13 mouse cellular contexts compared by ENCODE assay signal in the genomic region with DNA sequence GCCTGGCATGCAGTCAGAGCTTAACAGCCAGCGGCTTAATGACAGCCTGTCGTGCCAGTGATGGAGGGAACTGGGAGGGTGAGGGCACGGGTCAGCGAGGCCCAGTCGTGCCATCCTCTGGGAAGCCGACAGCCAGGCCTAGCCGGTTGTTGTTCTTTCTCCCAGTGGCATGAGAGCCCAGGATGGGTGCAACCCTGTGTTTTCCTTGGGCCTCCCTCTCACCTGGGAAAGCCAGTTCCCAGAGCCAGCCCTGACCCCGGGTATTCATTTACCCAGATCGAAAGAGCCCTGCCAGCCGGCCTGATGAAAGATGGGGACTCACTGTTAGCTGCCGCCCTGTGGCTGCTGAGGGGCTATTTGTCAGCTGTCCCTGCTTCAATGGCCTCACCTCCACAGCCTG. TPM values are rescaled to one million over a fixed set of nuclear protein-coding genes. Genes with fewer than 3 reads are reported as not detected.
DNase-seq lines count a peak whose midpoint lies in the region; ATAC-seq lines count a peak whose summit lies in the region.
"Had no signal": no experiment of that assay in that cellular context is flagged by ENCODE, and none has a peak within 500 bp of the region (broad histone marks: within the 10 kb centered on the region; RNA-seq: fewer than 3 reads in every experiment).

No protein-coding gene starts in this region.

- H3K4me3 ChIP-seq in midbrain, embryonic 16.5 days (ENCODE audit: low read depth, low read length): no peak overlapping the region
- no peak overlapping the region for H3K4me3 ChIP-seq in midbrain, embryonic 15.5 days
- H3K4me3 ChIP-seq in hindbrain, embryonic 15.5 days: no peak overlapping the region
- H3K4me3 ChIP-seq in stomach, embryonic 16.5 days (replicated peaks; ENCODE audit: low read length): no peak overlapping the region

- peak overlapping the region; percentile 16; the same call in 1 of the 2 replicates for H3K9ac ChIP-seq in midbrain, embryonic 16.5 days (ENCODE audit: low read depth, low read length)
- no peak overlapping the region for H3K9ac ChIP-seq in midbrain, embryonic 15.5 days
- no peak overlapping the region for H3K9ac ChIP-seq in hindbrain, embryonic 15.5 days
- H3K9ac ChIP-seq in stomach, embryonic 16.5 days (ENCODE audit: low read length): no peak overlapping the region

- no peaks in the 10 kb centered on the region for H3K27me3 ChIP-seq in midbrain, embryonic 16.5 days (ENCODE audit: control insufficient read depth, insufficient read depth, low read depth, low read length)
- H3K27me3 ChIP-seq in midbrain, embryonic 15.5 days (replicated peaks): no peaks in the 10 kb centered on the region
- H3K27me3 ChIP-seq in hindbrain, embryonic 15.5 days: no peaks in the 10 kb centered on the region
- no peaks in the 10 kb centered on the region for H3K27me3 ChIP-seq in stomach, embryonic 16.5 days (ENCODE audit: control insufficient read depth, insufficient read depth, low read length)

- H3K9me3 ChIP-seq in midbrain, embryonic 16.5 days (replicated peaks; ENCODE audit: control insufficient read depth, low read length, poor library complexity, severe bottlenecking): no peaks in the 10 kb centered on the region
- no peaks in the 10 kb centered on the region for H3K9me3 ChIP-seq in midbrain, embryonic 15.5 days
- H3K9me3 ChIP-seq in hindbrain, embryonic 15.5 days: no peaks in the 10 kb centered on the region
- H3K9me3 ChIP-seq in stomach, embryonic 16.5 days (replicated peaks; ENCODE audit: control insufficient read depth, low read length): no peaks in the 10 kb centered on the region

- WGBS in midbrain, embryonic 16.5 days: 60% methylated on average over 11 of the region's 11 CpGs
- WGBS in midbrain, embryonic 15.5 days: 71% methylated on average over 11 of the region's 11 CpGs
- 40% methylated on average over 11 of the region's 11 CpGs for WGBS in hindbrain, embryonic 15.5 days
- WGBS in stomach, embryonic 16.5 days: 41% methylated on average over 11 of the region's 11 CpGs

- H3K4me1 ChIP-seq in midbrain, embryonic 16.5 days (ENCODE audit: control insufficient read depth, insufficient read depth, low read length): no peaks in the 10 kb centered on the region
- 0 out of 2 replicates have a peak, but pooled peaks cover 2% of the 10 kb centered on the region for H3K4me1 ChIP-seq in midbrain, embryonic 15.5 days
- peaks cover 6% of the 10 kb centered on the region; the same call in 1 of the 2 replicates for H3K4me1 ChIP-seq in hindbrain, embryonic 15.5 days (replicated peaks)
- no peaks in the 10 kb centered on the region for H3K4me1 ChIP-seq in stomach, embryonic 16.5 days (ENCODE audit: control insufficient read depth, insufficient read depth, low read length)

- no peaks in the 10 kb centered on the region for H3K36me3 ChIP-seq in midbrain, embryonic 16.5 days (ENCODE audit: control insufficient read depth, insufficient read depth, low read length)
- H3K36me3 ChIP-seq in midbrain, embryonic 15.5 days (replicated peaks): no peaks in the 10 kb centered on the region
- H3K36me3 ChIP-seq in hindbrain, embryonic 15.5 days: no peaks in the 10 kb centered on the region
- H3K36me3 ChIP-seq in stomach, embryonic 16.5 days (ENCODE audit: control insufficient read depth, insufficient read depth, low read length): no peaks in the 10 kb centered on the region

- peak; percentile 66 for DNase-seq in kidney, postnatal 10 days
- DNase-seq in right cerebral cortex, postnatal 25 days: no peak
- no peak for DNase-seq in cerebellum, adult 9-10 months
- DNase-seq in thymus, adult 18-20 months: no peak
- DNase-seq: adrenal gland, adult 2 months; cerebellum, postnatal 36 days; layer of hippocampus, adult 9-11 months; left cerebral cortex, postnatal 4 days; lung, adult 18-20 months had no signal

- no peak overlapping the region for H3K27ac ChIP-seq in midbrain, embryonic 16.5 days (ENCODE audit: low read length)
- H3K27ac ChIP-seq in midbrain, embryonic 15.5 days: no peak overlapping the region
- 0 out of 2 replicates have a peak overlapping the region, but pooled peaks have one; percentile 14 for H3K27ac ChIP-seq in hindbrain, embryonic 15.5 days (replicated peaks)
- no peak overlapping the region for H3K27ac ChIP-seq in stomach, embryonic 16.5 days (ENCODE audit: low read length)

- no peak overlapping the region for H3K4me2 ChIP-seq in midbrain, embryonic 16.5 days (ENCODE audit: low read length)
- no peak overlapping the region for H3K4me2 ChIP-seq in midbrain, embryonic 15.5 days
- H3K4me2 ChIP-seq in hindbrain, embryonic 15.5 days: no peak overlapping the region
- no peak overlapping the region for H3K4me2 ChIP-seq in stomach, embryonic 16.5 days (ENCODE audit: low read depth, low read length)

- ATAC-seq in midbrain, embryonic 16.5 days: no peak
- no peak for ATAC-seq in midbrain, embryonic 15.5 days (replicated peaks)
- ATAC-seq in hindbrain, embryonic 15.5 days (ENCODE audit: low FRiP score, low read depth): no peak
- ATAC-seq in stomach, embryonic 16.5 days (ENCODE audit: insufficient read depth, low FRiP score): 0 out of 2 replicates have a peak, but pooled peaks have one; percentile 14

RNA-seq across cellular contexts. Expression of a gene that starts 35.1 kb away (rescaled TPM):
- not detected in 2 replicates for polyA plus RNA-seq in midbrain, embryonic 16.5 days (2015; fragmentation: Nextera tagmentation; extraction: Ambion mirVana)
- polyA plus RNA-seq in midbrain, embryonic 15.5 days (2015; fragmentation: Nextera tagmentation; extraction: Ambion mirVana): not detected in 2 replicates
- polyA plus RNA-seq in hindbrain, embryonic 15.5 days (2015; fragmentation: Nextera tagmentation; extraction: Ambion mirVana): not detected in 2 replicates
- not detected in 2 replicates for polyA plus RNA-seq in stomach, embryonic 16.5 days (2015; fragmentation: Nextera tagmentation; extraction: Ambion mirVana)
- polyA plus RNA-seq: adrenal gland, adult 2 months had no signal

RNA-seq across cellular contexts. Expression of a gene that starts 44.1 kb away (rescaled TPM):
- 22.6 and 25.3 TPM in 2 replicates for polyA plus RNA-seq in midbrain, embryonic 16.5 days (2015; fragmentation: Nextera tagmentation; extraction: Ambion mirVana)
- 33.2 and 35.0 TPM in 2 replicates for polyA plus RNA-seq in midbrain, embryonic 15.5 days (2015; fragmentation: Nextera tagmentation; extraction: Ambion mirVana)
- 28.8 and 42.8 TPM in 2 replicates for polyA plus RNA-seq in hindbrain, embryonic 15.5 days (2015; fragmentation: Nextera tagmentation; extraction: Ambion mirVana)
- 3.4 and 4.8 TPM in 2 replicates for polyA plus RNA-seq in stomach, embryonic 16.5 days (2015; fragmentation: Nextera tagmentation; extraction: Ambion mirVana)
